Mouse (Mus musculus): ENCODE measurements at regions not wholly inside any gene's neighbourhood (a gene's known extent, or its start where the extent isn't known, plus 50 kb on each side); places are given as distances from the start of the nearest gene placed in this dataset.

DNA sequence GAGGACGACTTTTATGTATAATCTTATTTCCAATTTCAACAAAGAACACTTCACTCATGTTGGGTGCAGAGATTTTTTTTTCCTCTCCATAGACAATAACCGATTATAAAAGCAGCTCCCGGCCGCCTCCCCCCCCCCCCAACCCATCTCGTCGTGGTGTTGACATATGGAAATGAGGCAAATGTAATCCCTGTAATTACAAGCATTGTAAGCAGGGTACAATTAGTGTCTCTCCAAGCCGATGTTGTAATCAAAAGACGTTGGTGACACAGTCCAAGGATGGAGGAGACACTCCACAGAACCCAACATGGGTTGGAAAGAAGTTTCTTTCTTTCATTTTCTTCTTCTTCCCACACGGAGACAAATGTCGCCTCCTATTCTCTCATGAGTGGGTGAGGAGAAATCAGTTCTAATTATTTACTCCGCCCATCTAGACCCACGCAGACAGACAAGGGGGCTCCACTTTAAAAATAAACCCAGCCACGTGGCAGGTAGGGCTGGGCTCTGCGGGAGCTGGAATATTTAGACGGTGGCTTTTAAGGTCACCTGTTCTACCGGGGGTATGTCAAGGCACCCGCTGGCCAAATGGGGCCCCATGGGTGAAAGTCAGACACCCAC lies 110.0 kb downstream of the Gm26897 start:
- peaks cover 57% of the 10 kb centered on the region for H3K27me3 ChIP-seq (ENCODE audit: insufficient read depth, poor library complexity, severe bottlenecking)
- H3K4me1 ChIP-seq, result peaks cover 11% of the 10 kb centered on the region; the same call in 1 of the 2 replicates
- H3K36me3 ChIP-seq, result no peaks in the 10 kb centered on the region
- H3K9me3 ChIP-seq, result no peaks in the 10 kb centered on the region
- no peak overlapping the region for H3K4me3 ChIP-seq
- 45% methylated on average over 17 of the region's 17 CpGs for WGBS
- H3K27ac ChIP-seq, result no peak overlapping the region
- DNase-seq (ENCODE audit: low spot score), result no peak

DNA sequence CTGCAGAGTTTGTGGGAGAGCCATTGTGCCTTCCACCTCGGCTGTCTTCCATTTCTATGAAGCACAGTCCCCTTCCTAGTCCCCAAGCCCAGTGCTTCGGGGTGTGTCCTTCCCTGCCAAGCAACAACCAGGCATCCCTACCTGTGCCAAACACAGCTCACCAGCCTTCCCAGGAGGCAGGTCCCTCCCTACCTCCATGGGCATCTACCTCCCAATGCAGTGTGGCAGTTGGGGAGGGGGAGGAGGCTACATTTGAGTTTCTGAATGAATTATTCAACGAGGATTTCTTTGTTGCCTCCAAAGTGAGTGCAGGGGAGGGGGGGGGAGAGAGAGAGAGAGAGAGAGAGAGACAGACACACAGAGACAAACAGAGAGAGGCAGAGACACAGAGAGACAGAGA lies 110.8 kb downstream of the Gm26897 start:
- no peak overlapping the region for H3K4me3 ChIP-seq
- H3K27me3 ChIP-seq (ENCODE audit: insufficient read depth, poor library complexity, severe bottlenecking), result peaks cover 50% of the 10 kb centered on the region
- H3K27ac ChIP-seq, result no peak overlapping the region
- no peak for DNase-seq (ENCODE audit: low spot score)
- H3K9me3 ChIP-seq, result no peaks in the 10 kb centered on the region
- WGBS, result 45% methylated on average over 3 of the region's 3 CpGs
- H3K4me1 ChIP-seq, result peaks cover 11% of the 10 kb centered on the region; the same call in 1 of the 2 replicates
- no peaks in the 10 kb centered on the region for H3K36me3 ChIP-seq

DNA sequence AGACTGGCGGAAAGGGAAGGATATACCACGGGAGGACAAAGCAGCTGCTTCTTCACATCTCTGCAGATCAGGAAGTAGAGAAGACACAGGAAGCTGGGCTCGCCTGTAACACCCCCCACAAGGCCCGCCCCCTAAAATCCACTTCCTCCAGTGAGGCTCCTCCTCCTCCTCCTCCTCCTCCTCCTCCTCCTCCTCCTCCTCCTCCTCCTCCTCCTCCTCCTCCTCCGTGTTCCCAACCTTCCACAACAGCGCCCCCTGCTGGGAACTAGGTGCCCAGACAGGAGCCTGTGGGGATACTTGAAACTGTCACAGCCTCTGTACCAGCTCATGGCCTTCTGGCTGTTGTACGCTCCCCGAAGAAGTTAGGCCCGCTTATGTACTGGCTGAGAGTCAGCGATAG lies 115.2 kb downstream of the Gm26897 start:
- Histone ChIP-seq H3K27ac (no peak overlapping the region), H3K4me3 (no peak overlapping the region), H3K9me3 (no peaks in the 10 kb centered on the region), H3K4me1 (peaks cover 19% of the 10 kb centered on the region), H3K27me3 (ENCODE audit: insufficient read depth, poor library complexity, severe bottlenecking) (peaks cover 36% of the 10 kb centered on the region), H3K36me3 (no peaks in the 10 kb centered on the region)
- WGBS, result 81% methylated on average over 8 of the region's 10 CpGs
- DNase-seq (ENCODE audit: low spot score), result no peak

DNA sequence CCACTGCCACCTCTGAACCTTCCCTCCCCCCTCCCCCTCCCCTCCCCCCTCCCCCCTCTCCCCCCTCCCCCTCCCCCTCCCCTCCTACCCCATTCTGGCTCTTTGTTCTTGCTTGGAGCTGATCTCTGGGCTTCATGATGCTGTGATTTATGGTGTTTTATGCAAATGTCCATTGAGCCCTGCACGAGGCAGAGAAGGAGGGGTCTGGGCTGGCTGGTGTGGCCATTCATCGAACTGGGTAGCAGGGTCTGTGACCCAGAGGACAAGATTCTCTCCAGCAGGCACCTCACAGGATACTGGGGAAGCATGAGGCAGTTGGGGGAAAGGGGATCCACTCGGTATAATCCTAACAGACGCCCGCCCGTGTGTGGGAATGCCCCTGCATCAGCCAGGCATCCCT lies 119.0 kb downstream of the Gm26897 start:
- DNase-seq (ENCODE audit: low spot score), result no peak
- WGBS, result 44% methylated on average over 6 of the region's 6 CpGs
- peaks cover 14% of the 10 kb centered on the region for H3K27me3 ChIP-seq (ENCODE audit: insufficient read depth, poor library complexity, severe bottlenecking)
- H3K9me3 ChIP-seq, result no peaks in the 10 kb centered on the region
- no peak overlapping the region for H3K4me3 ChIP-seq
- H3K36me3 ChIP-seq, result no peaks in the 10 kb centered on the region
- H3K4me1 ChIP-seq, result peaks cover 29% of the 10 kb centered on the region
- 0 out of 2 replicates have a peak overlapping the region, but pooled peaks have one; percentile 13 for H3K27ac ChIP-seq

DNA sequence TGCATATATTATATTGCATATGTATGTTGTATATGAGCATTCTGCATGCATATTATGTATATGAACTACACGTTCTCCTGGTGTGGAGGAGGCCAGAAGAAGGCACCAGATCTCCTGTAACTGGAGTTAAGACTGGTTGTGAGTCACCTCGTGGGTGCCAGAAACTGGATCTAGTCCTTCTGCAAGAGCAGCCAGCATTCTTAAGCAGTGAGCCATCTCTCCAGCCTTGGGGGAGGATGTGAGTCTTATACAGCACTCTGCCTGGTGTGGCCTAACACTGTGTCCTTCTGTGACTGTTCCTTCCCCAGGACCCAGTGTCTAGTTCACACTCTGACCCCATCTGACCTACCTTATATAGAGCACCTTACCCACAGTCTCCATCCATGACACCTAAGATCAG lies 121.6 kb downstream of the Gm26897 start:
- no peaks in the 10 kb centered on the region for H3K36me3 ChIP-seq
- H3K4me3 ChIP-seq, result no peak overlapping the region
- peaks cover 35% of the 10 kb centered on the region for H3K4me1 ChIP-seq
- no peak for DNase-seq (ENCODE audit: low spot score)
- H3K9me3 ChIP-seq, result no peaks in the 10 kb centered on the region
- WGBS, result 60% methylated on average over 2 of the region's 2 CpGs
- no peak overlapping the region for H3K27ac ChIP-seq
- peaks cover 18% of the 10 kb centered on the region for H3K27me3 ChIP-seq (ENCODE audit: insufficient read depth, poor library complexity, severe bottlenecking)

DNA sequence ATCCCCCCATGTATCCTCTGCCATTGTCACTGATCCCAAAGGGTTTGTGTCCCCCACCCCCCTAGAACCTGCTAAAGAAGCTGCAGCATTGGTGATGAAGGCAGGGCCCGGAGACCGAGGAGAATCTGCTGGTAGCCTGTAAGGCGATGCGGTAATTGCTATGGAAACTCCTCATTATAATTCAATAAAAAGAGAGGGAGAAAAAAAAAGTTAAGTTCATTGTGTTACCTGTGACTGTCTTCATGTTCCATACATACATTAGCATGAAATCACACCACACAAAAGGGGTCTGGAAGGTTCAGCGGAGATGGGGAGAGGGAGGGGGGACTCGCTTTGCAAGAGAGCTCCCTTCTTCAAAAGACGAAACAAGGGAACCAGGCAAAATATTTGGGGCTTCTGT lies 123.5 kb downstream of the Gm26897 start:
- 76% methylated on average over 7 of the region's 7 CpGs for WGBS
- Histone ChIP-seq H3K36me3 (no peaks in the 10 kb centered on the region), H3K4me1 (peaks cover 35% of the 10 kb centered on the region), H3K27ac (no peak overlapping the region), H3K27me3 (ENCODE audit: insufficient read depth, poor library complexity, severe bottlenecking) (peaks cover 15% of the 10 kb centered on the region), H3K9me3 (no peaks in the 10 kb centered on the region), H3K4me3 (no peak overlapping the region)
- DNase-seq (ENCODE audit: low spot score), result no peak

DNA sequence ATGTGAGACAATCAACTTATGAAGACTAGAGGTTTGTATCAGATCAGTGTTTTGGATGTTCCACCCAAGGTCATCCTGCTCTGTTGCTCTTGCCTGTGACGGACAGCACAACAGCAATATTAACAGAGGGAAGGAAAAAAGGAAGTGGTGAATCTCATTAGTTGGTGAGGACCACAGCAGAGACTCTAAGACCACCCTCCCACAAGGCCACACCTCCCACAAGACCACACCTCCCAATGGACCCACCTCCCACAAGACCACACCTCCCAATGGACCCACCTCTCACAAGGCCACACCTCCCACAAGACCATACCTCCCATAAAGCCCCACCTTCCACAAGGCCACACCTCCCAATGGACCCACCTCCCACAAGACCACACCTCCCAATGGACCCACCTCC lies 126.7 kb downstream of the Gm26897 start:
- Histone ChIP-seq H3K9me3 (no peaks in the 10 kb centered on the region), H3K4me1 (peaks cover 16% of the 10 kb centered on the region), H3K27ac (no peak overlapping the region), H3K4me3 (no peak overlapping the region), H3K36me3 (no peaks in the 10 kb centered on the region), H3K27me3 (ENCODE audit: insufficient read depth, poor library complexity, severe bottlenecking) (peaks cover 19% of the 10 kb centered on the region)
- no peak for DNase-seq (ENCODE audit: low spot score)
- 81% methylated on average over 1 of the region's 1 CpGs for WGBS

DNA sequence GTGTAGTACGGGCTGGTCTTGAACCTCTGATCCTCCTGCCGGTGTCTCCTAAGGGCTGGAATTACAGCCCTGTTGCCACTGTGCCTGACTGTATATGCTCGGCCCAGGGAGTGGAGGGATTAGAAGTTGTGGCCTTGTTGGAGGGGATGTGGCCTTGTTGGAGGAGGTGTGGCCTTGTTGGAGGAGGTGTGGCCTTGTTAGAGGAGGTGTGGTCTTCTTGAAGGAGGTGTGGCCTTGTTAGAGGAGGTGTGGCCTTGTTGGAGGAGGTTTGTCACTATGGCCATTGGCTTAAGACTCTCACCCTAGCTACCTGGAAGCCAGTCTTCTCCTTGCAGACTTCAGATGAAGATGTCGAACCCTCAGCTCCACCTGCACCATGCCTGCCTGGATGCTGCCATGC lies 128.6 kb downstream of the Gm26897 start:
- Histone ChIP-seq H3K27ac (no peak overlapping the region), H3K9me3 (no peaks in the 10 kb centered on the region), H3K27me3 (ENCODE audit: insufficient read depth, poor library complexity, severe bottlenecking) (peaks cover 20% of the 10 kb centered on the region), H3K36me3 (no peaks in the 10 kb centered on the region), H3K4me3 (no peak overlapping the region), H3K4me1 (peaks cover 11% of the 10 kb centered on the region)
- WGBS, result 88% methylated on average over 4 of the region's 4 CpGs
- DNase-seq (ENCODE audit: low spot score), result no peak

DNA sequence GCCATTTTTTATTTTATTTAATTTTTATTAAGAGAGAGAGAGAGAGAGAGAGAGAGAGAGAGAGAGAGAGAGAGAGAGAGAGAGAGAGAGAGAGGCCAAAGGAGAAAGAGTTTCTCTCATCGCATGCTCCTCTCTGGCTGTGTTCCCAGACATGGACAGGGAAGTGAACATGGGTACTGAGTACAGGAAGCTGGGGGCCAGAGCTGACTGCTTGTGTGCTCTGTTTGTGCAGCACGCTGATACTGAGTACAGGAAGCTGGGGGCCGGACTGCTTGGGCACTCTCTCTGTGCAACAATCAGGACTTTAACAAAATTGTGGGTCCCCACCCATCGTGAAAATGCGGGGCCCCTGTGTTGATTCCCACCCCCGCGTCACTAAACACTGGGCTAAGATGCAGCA lies 130.2 kb downstream of the Gm26897 start:
- Histone ChIP-seq H3K27me3 (ENCODE audit: insufficient read depth, poor library complexity, severe bottlenecking) (peaks cover 18% of the 10 kb centered on the region), H3K9me3 (no peaks in the 10 kb centered on the region), H3K4me3 (no peak overlapping the region), H3K36me3 (no peaks in the 10 kb centered on the region), H3K4me1 (0 out of 2 replicates have a peak, but pooled peaks cover 5% of the 10 kb centered on the region), H3K27ac (0 out of 2 replicates have a peak overlapping the region, but pooled peaks have one; percentile 6)
- 47% methylated on average over 7 of the region's 7 CpGs for WGBS
- no peak for DNase-seq (ENCODE audit: low spot score)

DNA sequence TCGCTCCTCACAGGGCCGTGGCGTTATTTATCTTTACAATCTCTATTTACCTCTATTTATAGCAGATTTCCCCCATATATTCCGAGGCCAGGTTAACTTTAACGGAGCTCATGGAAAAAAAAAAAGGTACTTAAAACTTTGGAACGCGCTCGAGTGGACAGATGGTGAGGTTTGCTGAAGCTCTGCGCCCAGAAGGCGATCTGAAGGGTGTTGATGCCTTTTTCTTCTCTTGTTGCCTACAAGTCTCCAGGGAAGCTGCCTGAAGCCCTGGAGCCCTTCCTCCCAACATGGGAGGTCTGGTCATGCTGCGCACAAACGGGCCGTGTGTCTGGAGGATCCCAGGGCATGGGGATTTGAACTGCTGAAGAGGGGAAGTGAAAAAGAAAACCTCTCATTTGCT lies 130.9 kb downstream of the Gm26897 start:
- H3K27me3 ChIP-seq (ENCODE audit: insufficient read depth, poor library complexity, severe bottlenecking), result peaks cover 21% of the 10 kb centered on the region
- 0 out of 2 replicates have a peak, but pooled peaks cover 1% of the 10 kb centered on the region for H3K9me3 ChIP-seq
- H3K27ac ChIP-seq, result no peak overlapping the region
- WGBS, result 78% methylated on average over 13 of the region's 13 CpGs
- no peak overlapping the region for H3K4me3 ChIP-seq
- H3K36me3 ChIP-seq, result no peaks in the 10 kb centered on the region
- DNase-seq (ENCODE audit: low spot score), result no peak
- 0 out of 2 replicates have a peak, but pooled peaks cover 5% of the 10 kb centered on the region for H3K4me1 ChIP-seq

DNA sequence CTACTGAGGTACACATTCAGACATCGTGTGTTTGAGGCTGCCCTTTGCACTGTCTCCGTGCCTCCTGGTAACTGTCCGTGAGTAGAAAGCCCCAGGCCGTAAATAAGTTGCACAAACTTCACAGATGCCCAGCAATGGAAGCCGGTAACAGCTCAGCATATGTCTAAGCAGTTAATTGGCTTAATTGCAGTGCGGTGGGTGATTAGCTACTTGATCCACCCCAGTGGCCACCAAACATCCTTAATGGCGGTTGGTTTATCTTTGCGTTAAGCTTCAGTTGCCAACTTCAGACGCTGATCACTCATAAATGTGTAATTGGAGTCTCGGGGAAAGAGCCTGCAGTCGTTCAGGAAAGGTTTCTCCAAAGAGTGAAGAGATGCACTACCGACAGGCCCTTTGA lies 135.3 kb downstream of the Gm26897 start:
- peaks cover 23% of the 10 kb centered on the region for H3K27me3 ChIP-seq (ENCODE audit: insufficient read depth, poor library complexity, severe bottlenecking)
- H3K9me3 ChIP-seq, result peaks cover 32% of the 10 kb centered on the region
- DNase-seq (ENCODE audit: low spot score), result no peak
- 0 out of 2 replicates have a peak, but pooled peaks cover 4% of the 10 kb centered on the region for H3K36me3 ChIP-seq
- 79% methylated on average over 12 of the region's 12 CpGs for WGBS
- no peak overlapping the region for H3K27ac ChIP-seq
- 0 out of 2 replicates have a peak, but pooled peaks cover 5% of the 10 kb centered on the region for H3K4me1 ChIP-seq
- no peak overlapping the region for H3K4me3 ChIP-seq

DNA sequence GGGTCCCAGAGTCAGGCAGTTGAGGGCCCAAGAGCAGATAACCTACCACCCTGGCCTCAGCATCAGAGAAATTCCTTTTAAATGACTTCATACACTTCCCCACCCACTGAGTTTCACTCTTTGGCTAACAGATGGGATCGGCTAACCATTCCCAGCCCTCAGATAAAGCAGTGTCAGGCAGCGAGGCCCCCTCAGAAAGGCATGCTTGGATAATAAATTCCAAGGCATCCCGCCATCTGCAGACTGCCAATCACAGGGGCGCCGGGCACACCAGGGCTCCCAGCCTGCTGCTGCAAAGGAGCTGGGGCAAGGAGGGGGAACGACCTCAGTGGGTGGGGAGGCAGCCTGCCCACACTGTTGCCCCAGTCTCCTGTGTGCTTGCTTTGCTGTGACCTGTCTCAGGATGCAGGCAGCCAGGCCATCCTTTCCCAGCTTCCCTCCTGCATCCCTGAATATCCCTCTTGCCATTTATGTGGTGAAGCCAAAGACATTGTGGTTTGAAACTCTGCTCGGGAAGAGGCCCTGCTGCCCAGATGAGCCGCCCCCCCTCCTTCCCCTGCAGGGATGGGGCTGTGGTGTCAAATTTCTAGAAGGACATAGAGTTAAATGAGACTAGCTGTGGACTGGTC lies 143.6 kb downstream of the Gm26897 start:
- DNase-seq (ENCODE audit: low spot score), result peak; percentile 88

DNA sequence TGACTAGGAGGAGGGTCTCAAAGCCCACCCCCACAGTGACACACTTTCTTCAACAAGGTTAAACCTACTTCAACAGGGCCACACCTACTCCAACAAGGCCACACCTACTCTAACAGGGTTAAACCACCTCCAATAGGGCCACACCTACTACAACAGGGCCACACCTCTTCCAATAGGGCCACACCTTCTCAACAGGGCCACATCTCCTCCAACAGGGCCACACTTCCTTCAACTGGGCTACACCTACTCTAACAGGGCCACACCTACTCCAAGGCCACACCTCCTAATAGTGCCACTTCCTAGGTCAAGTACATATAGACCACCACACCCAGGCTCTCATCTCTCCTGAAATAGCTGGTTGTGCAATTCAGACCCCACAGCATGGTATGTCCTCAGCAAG lies 145.3 kb downstream of the Gm26897 start:
- Histone ChIP-seq H3K36me3 (no peaks in the 10 kb centered on the region), H3K27ac (no peak overlapping the region), H3K4me3 (no peak overlapping the region), H3K9me3 (peaks cover 2% of the 10 kb centered on the region; the same call in 1 of the 2 replicates), H3K4me1 (peaks cover 33% of the 10 kb centered on the region), H3K27me3 (ENCODE audit: insufficient read depth, poor library complexity, severe bottlenecking) (no peaks in the 10 kb centered on the region)
- DNase-seq (ENCODE audit: low spot score), result no peak

More for the DNA sequence above, 143.6 kb downstream of the Gm26897 start:
- H3K4me1 ChIP-seq, result peaks cover 33% of the 10 kb centered on the region
- peaks cover 8% of the 10 kb centered on the region for H3K9me3 ChIP-seq
- peak overlapping the region; percentile 74 for H3K27ac ChIP-seq
- H3K27me3 ChIP-seq (ENCODE audit: insufficient read depth, poor library complexity, severe bottlenecking), result no peaks in the 10 kb centered on the region
- H3K36me3 ChIP-seq, result 0 out of 2 replicates have a peak, but pooled peaks cover 4% of the 10 kb centered on the region
- peak overlapping the region; percentile 27; the same call in 1 of the 2 replicates for H3K4me3 ChIP-seq
- 2% methylated on average over 8 of the region's 8 CpGs for WGBS

Measured in heart, embryonic 10.5 days (tissue).